Mouse (Mus musculus) forebrain, embryonic 16.5 days (tissue): Measurements from ENCODE around the gene Unc13b. TPM values are rescaled to one million over a fixed set of nuclear protein-coding genes. Genes with fewer than 3 reads are reported as not detected.

ENCODE experiments used
- ATAC-seq: fragments of 200-750 bp; cut with Nextera tagmentation; 2 replicates; pipeline ENCODE4 v1.8.0; 2017; ENCODE audit warnings: mild to moderate bottlenecking, moderate library complexity
- H3K27ac ChIP-seq: fragments of 300-500 bp; sonication (generic); 2 replicates; pipeline ENCODE4 v1.5.1; 2014; ENCODE audit warnings: low read length, control low read depth
- H3K27me3 ChIP-seq: fragments of 300-500 bp; sonication (generic); replicated peaks from 2 replicates; pipeline ENCODE4 v1.6.1; 2014; ENCODE audit warnings: low read length; ENCODE audit not compliant: control insufficient read depth, insufficient read depth
- H3K36me3 ChIP-seq: fragments of 300-500 bp; sonication (generic); 2 replicates; pipeline ENCODE4 v1.6.1; 2014; ENCODE audit not compliant: control insufficient read depth, insufficient read depth
- H3K4me1 ChIP-seq: fragments of 300-500 bp; sonication (generic); replicated peaks from 2 replicates; pipeline ENCODE4 v1.6.1; 2014; ENCODE audit warnings: low read length; ENCODE audit not compliant: control insufficient read depth, insufficient read depth
- H3K4me2 ChIP-seq: fragments of 300-500 bp; sonication (generic); 2 replicates; pipeline ENCODE4 v1.6.1; 2014; ENCODE audit warnings: mild to moderate bottlenecking, low read length, control low read depth
- H3K4me3 ChIP-seq: fragments of 300-500 bp; sonication (generic); replicated peaks from 2 replicates; pipeline ENCODE4 v1.5.1; 2014; ENCODE audit warnings: mild to moderate bottlenecking, low read length, control low read depth
- H3K9ac ChIP-seq: fragments of 300-500 bp; sonication (generic); replicated peaks from 2 replicates; pipeline ENCODE4 v1.6.1; 2014; ENCODE audit warnings: low read depth, low read length, control low read depth
- H3K9me3 ChIP-seq: fragments of 300-500 bp; sonication (generic); 2 replicates; pipeline ENCODE4 v1.6.1; 2016; ENCODE audit warnings: low read length; ENCODE audit not compliant: control insufficient read depth
- WGBS: fragments of 180-500 bp; shearing (Covaris S2); extraction: QIAGEN DNeasy Blood & Tissue Kit; methylation state at CpG from one replicate; pipeline ENCODE4 v1.1.7; 2014; 5-methylcytosine and 5-hydroxymethylcytosine counted together
- polyA plus RNA-seq: library from polyadenylated mRNA; unstranded; fragments of >200 nt; fragmentation: Nextera tagmentation; extraction: Ambion mirVana; gene quantifications from 2 replicates; pipeline ENCODE4 v1.2.1, GENCODE M21; 2015

Unc13b gene
- polyA plus RNA-seq, 1 experiment from 2014 or later: 21.6 TPM

- Histone ChIP-seq H3K4me1 (no peaks in the 10 kb centered on the region), H3K9me3 (no peaks in the 10 kb centered on the region), H3K27ac (no peak overlapping the region), H3K4me2 (no peak overlapping the region), H3K9ac (no peak overlapping the region), H3K27me3 (no peaks in the 10 kb centered on the region), H3K4me3 (no peak overlapping the region), H3K36me3 (no peaks in the 10 kb centered on the region)
- no peak for ATAC-seq
- WGBS: 80% methylated on average over 3 of the region's 3 CpGs
Measured at GRCm38 (mm10) chr4:43216491-43216890, 157.7 kb downstream of the Unc13b start.

- 92% methylated on average over 1 of the region's 1 CpGs for WGBS
- no peak for ATAC-seq
- no peak overlapping the region for H3K4me2 ChIP-seq
Measured at GRCm38 (mm10) chr4:43217997-43218396, 159.2 kb downstream of the Unc13b start.

GRCm38 (mm10) chr4:43231821-43232220, 173.1 kb downstream of the Unc13b start:
- Histone ChIP-seq H3K36me3 (no peaks in the 10 kb centered on the region), H3K9me3 (no peaks in the 10 kb centered on the region), H3K4me2 (no peak overlapping the region), H3K4me1 (no peaks in the 10 kb centered on the region), H3K4me3 (no peak overlapping the region), H3K27ac (no peak overlapping the region), H3K9ac (no peak overlapping the region), H3K27me3 (no peaks in the 10 kb centered on the region)
- no peak for ATAC-seq
- WGBS: 90% methylated on average over 3 of the region's 3 CpGs

More at GRCm38 (mm10) chr4:43217997-43218396, 159.2 kb downstream of the Unc13b start:
- H3K4me1 ChIP-seq: no peaks in the 10 kb centered on the region
- H3K4me3 ChIP-seq: no peak overlapping the region
- no peak overlapping the region for H3K9ac ChIP-seq
- no peaks in the 10 kb centered on the region for H3K9me3 ChIP-seq
- H3K27ac ChIP-seq: no peak overlapping the region
- no peaks in the 10 kb centered on the region for H3K36me3 ChIP-seq
- no peaks in the 10 kb centered on the region for H3K27me3 ChIP-seq

- no peak for ATAC-seq
- Histone ChIP-seq H3K27ac (no peak overlapping the region), H3K9me3 (no peaks in the 10 kb centered on the region), H3K36me3 (no peaks in the 10 kb centered on the region), H3K27me3 (no peaks in the 10 kb centered on the region), H3K4me1 (no peaks in the 10 kb centered on the region), H3K9ac (no peak overlapping the region), H3K4me3 (no peak overlapping the region), H3K4me2 (no peak overlapping the region)
- 85% methylated on average over 1 of the region's 1 CpGs for WGBS
Measured at GRCm38 (mm10) chr4:43232985-43233384, 174.2 kb downstream of the Unc13b start.

- Histone ChIP-seq H3K27me3 (no peaks in the 10 kb centered on the region), H3K36me3 (no peaks in the 10 kb centered on the region), H3K27ac (no peak overlapping the region), H3K4me3 (no peak overlapping the region), H3K9ac (no peak overlapping the region), H3K4me2 (no peak overlapping the region), H3K4me1 (no peaks in the 10 kb centered on the region), H3K9me3 (no peaks in the 10 kb centered on the region)
- 98% methylated on average over 6 of the region's 6 CpGs for WGBS
- ATAC-seq: no peak
Measured at GRCm38 (mm10) chr4:43233489-43233888, 174.7 kb downstream of the Unc13b start.

GRCm38 (mm10) chr4:43236898-43237297, 178.1 kb downstream of the Unc13b start:
- no peak for ATAC-seq
- 91% methylated on average over 9 of the region's 9 CpGs for WGBS
- Histone ChIP-seq H3K27ac (no peak overlapping the region), H3K9ac (no peak overlapping the region), H3K9me3 (no peaks in the 10 kb centered on the region), H3K4me3 (no peak overlapping the region), H3K4me2 (no peak overlapping the region), H3K27me3 (no peaks in the 10 kb centered on the region), H3K4me1 (no peaks in the 10 kb centered on the region), H3K36me3 (peaks cover 3% of the 10 kb centered on the region; the same call in 1 of the 2 replicates)

GRCm38 (mm10) chr4:43240716-43241115, 182.0 kb downstream of the Unc13b start:
- H3K36me3 ChIP-seq: peaks cover 3% of the 10 kb centered on the region; the same call in 1 of the 2 replicates
- no peaks in the 10 kb centered on the region for H3K27me3 ChIP-seq
- H3K9me3 ChIP-seq: no peaks in the 10 kb centered on the region
- WGBS: 50% methylated on average over 1 of the region's 1 CpGs
- H3K4me1 ChIP-seq: no peaks in the 10 kb centered on the region
- H3K9ac ChIP-seq: no peak overlapping the region
- 0 out of 2 replicates have a peak, but pooled peaks have one; percentile 45 for ATAC-seq
- no peak overlapping the region for H3K4me3 ChIP-seq
- no peak overlapping the region for H3K27ac ChIP-seq
- no peak overlapping the region for H3K4me2 ChIP-seq

GRCm38 (mm10) chr4:43244022-43244421, 185.3 kb downstream of the Unc13b start:
- peaks cover 3% of the 10 kb centered on the region; the same call in 1 of the 2 replicates for H3K36me3 ChIP-seq
- no peaks in the 10 kb centered on the region for H3K9me3 ChIP-seq
- no peak for ATAC-seq
- no peak overlapping the region for H3K9ac ChIP-seq
- H3K4me3 ChIP-seq: no peak overlapping the region
- no peaks in the 10 kb centered on the region for H3K4me1 ChIP-seq
- no peak overlapping the region for H3K4me2 ChIP-seq
- H3K27ac ChIP-seq: no peak overlapping the region
- WGBS: 63% methylated on average over 2 of the region's 2 CpGs
- H3K27me3 ChIP-seq: no peaks in the 10 kb centered on the region

- 96% methylated on average over 4 of the region's 4 CpGs for WGBS
- H3K27ac ChIP-seq: no peak overlapping the region
- H3K9me3 ChIP-seq: no peaks in the 10 kb centered on the region
- no peak overlapping the region for H3K9ac ChIP-seq
- no peak for ATAC-seq
- H3K36me3 ChIP-seq: no peaks in the 10 kb centered on the region
- no peaks in the 10 kb centered on the region for H3K4me1 ChIP-seq
- H3K4me2 ChIP-seq: no peak overlapping the region
- H3K4me3 ChIP-seq: no peak overlapping the region
- no peaks in the 10 kb centered on the region for H3K27me3 ChIP-seq
Measured at GRCm38 (mm10) chr4:43245776-43246175, 187.0 kb downstream of the Unc13b start.

GRCm38 (mm10) chr4:43248026-43248425, 189.3 kb downstream of the Unc13b start:
- H3K27me3 ChIP-seq: no peaks in the 10 kb centered on the region
- H3K36me3 ChIP-seq: no peaks in the 10 kb centered on the region
- ATAC-seq: no peak
- H3K9me3 ChIP-seq: no peaks in the 10 kb centered on the region
- no peak overlapping the region for H3K4me3 ChIP-seq
- H3K27ac ChIP-seq: no peak overlapping the region
- WGBS: 15% methylated on average over 7 of the region's 7 CpGs
- H3K4me1 ChIP-seq: no peaks in the 10 kb centered on the region
- H3K9ac ChIP-seq: no peak overlapping the region
- H3K4me2 ChIP-seq: no peak overlapping the region
